Mouse (Mus musculus): ENCODE results near the gene Wdr81. TPM values are rescaled to one million over a fixed set of nuclear protein-coding genes. Genes with fewer than 3 reads are reported as not detected.

Gene Wdr81
- 7.4 and 7.6 TPM in 2 replicates for polyA plus RNA-seq (2015; fragmentation: Nextera tagmentation; extraction: Ambion mirVana)

- H3K4me2 ChIP-seq (ENCODE audit: low read length) = peak within 1 kb of the TSS; percentile 97
- peak; percentile 95 for ATAC-seq
- peaks cover 19% of the 10 kb centered on the region for H3K4me1 ChIP-seq (ENCODE audit: control insufficient read depth, insufficient read depth, low read length)
- H3K9me3 ChIP-seq (replicated peaks; ENCODE audit: control insufficient read depth, low read length, poor library complexity, severe bottlenecking) = no peaks in the 10 kb centered on the region
- peak within 1 kb of the TSS; percentile 81 for H3K4me3 ChIP-seq (ENCODE audit: low read depth, low read length)
- no peaks in the 10 kb centered on the region for H3K27me3 ChIP-seq (ENCODE audit: control insufficient read depth, insufficient read depth, low read depth, low read length)
- peaks cover 2% of the 10 kb centered on the region for H3K36me3 ChIP-seq (ENCODE audit: control insufficient read depth, insufficient read depth, low read length)
- H3K27ac ChIP-seq (ENCODE audit: low read length) = peak within 1 kb of the TSS; percentile 50
- WGBS = 2% methylated on average over 53 of the region's 56 CpGs
- H3K9ac ChIP-seq (ENCODE audit: low read depth, low read length) = peak within 1 kb of the TSS; percentile 82
Measured at GRCm38 (mm10) chr11:75453991-75454930, at the start of gene Wdr81. TSS of gene Wdr81 (minus strand) at chr11:75454717.

- no peak for ATAC-seq
- no peak overlapping the region for H3K4me3 ChIP-seq (ENCODE audit: low read depth, low read length)
- H3K4me1 ChIP-seq (ENCODE audit: control insufficient read depth, insufficient read depth, low read length) = no peaks in the 10 kb centered on the region
- no peak overlapping the region for H3K4me2 ChIP-seq (ENCODE audit: low read length)
- no peak overlapping the region for H3K9ac ChIP-seq (ENCODE audit: low read depth, low read length)
- H3K9me3 ChIP-seq (replicated peaks; ENCODE audit: control insufficient read depth, low read length, poor library complexity, severe bottlenecking) = no peaks in the 10 kb centered on the region
- no peaks in the 10 kb centered on the region for H3K27me3 ChIP-seq (ENCODE audit: control insufficient read depth, insufficient read depth, low read depth, low read length)
- H3K36me3 ChIP-seq (ENCODE audit: control insufficient read depth, insufficient read depth, low read length) = peaks cover 81% of the 10 kb centered on the region
- WGBS = 85% methylated on average over 1 of the region's 1 CpGs
- H3K27ac ChIP-seq (ENCODE audit: low read length) = no peak overlapping the region
Measured at GRCm38 (mm10) chr11:75498126-75498525, 43.6 kb upstream of the Wdr81 start.

GRCm38 (mm10) chr11:75494296-75495049 lies 40.0 kb upstream of the Wdr81 start:
- Histone ChIP-seq H3K36me3 (ENCODE audit: control insufficient read depth, insufficient read depth, low read length) (peaks cover 77% of the 10 kb centered on the region), H3K9me3 (replicated peaks; ENCODE audit: control insufficient read depth, low read length, poor library complexity, severe bottlenecking) (no peaks in the 10 kb centered on the region), H3K4me2 (ENCODE audit: low read length) (no peak overlapping the region), H3K27ac (ENCODE audit: low read length) (no peak overlapping the region), H3K27me3 (ENCODE audit: control insufficient read depth, insufficient read depth, low read depth, low read length) (no peaks in the 10 kb centered on the region), H3K4me3 (ENCODE audit: low read depth, low read length) (no peak overlapping the region), H3K9ac (ENCODE audit: low read depth, low read length) (no peak overlapping the region), H3K4me1 (ENCODE audit: control insufficient read depth, insufficient read depth, low read length) (no peaks in the 10 kb centered on the region)
- WGBS = 93% methylated on average over 10 of the region's 10 CpGs
- no peak for ATAC-seq

GRCm38 (mm10) chr11:75487496-75487895 lies 33.0 kb upstream of the Wdr81 start:
- 44% methylated on average over 6 of the region's 6 CpGs for WGBS
- no peak overlapping the region; the same call in 1 of the 2 replicates for H3K27ac ChIP-seq (ENCODE audit: low read length)
- peaks cover 24% of the 10 kb centered on the region for H3K36me3 ChIP-seq (ENCODE audit: control insufficient read depth, insufficient read depth, low read length)
- no peaks in the 10 kb centered on the region for H3K27me3 ChIP-seq (ENCODE audit: control insufficient read depth, insufficient read depth, low read depth, low read length)
- H3K4me3 ChIP-seq (ENCODE audit: low read depth, low read length) = peak overlapping the region; percentile 84
- H3K9ac ChIP-seq (ENCODE audit: low read depth, low read length) = peak overlapping the region; percentile 99
- H3K4me2 ChIP-seq (ENCODE audit: low read length) = peak overlapping the region; percentile 98
- peaks cover 15% of the 10 kb centered on the region for H3K4me1 ChIP-seq (ENCODE audit: control insufficient read depth, insufficient read depth, low read length)
- no peak for ATAC-seq
- H3K9me3 ChIP-seq (replicated peaks; ENCODE audit: control insufficient read depth, low read length, poor library complexity, severe bottlenecking) = no peaks in the 10 kb centered on the region

GRCm38 (mm10) chr11:75486601-75487285 lies 32.2 kb upstream of the Wdr81 start, which contains the start of gene Prpf8:
TSS of gene Prpf8 (plus strand) at chr11:75486816.
- H3K4me1 ChIP-seq (ENCODE audit: control insufficient read depth, insufficient read depth, low read length) = peaks cover 15% of the 10 kb centered on the region
- peak within 1 kb of the TSS; percentile 82 for H3K27ac ChIP-seq (ENCODE audit: low read length)
- no peaks in the 10 kb centered on the region for H3K9me3 ChIP-seq (replicated peaks; ENCODE audit: control insufficient read depth, low read length, poor library complexity, severe bottlenecking)
- H3K27me3 ChIP-seq (ENCODE audit: control insufficient read depth, insufficient read depth, low read depth, low read length) = no peaks in the 10 kb centered on the region
- peak within 1 kb of the TSS; percentile 84 for H3K4me3 ChIP-seq (ENCODE audit: low read depth, low read length)
- ATAC-seq = peak; percentile 99
- peaks cover 19% of the 10 kb centered on the region for H3K36me3 ChIP-seq (ENCODE audit: control insufficient read depth, insufficient read depth, low read length)
- peak within 1 kb of the TSS; percentile 99 for H3K9ac ChIP-seq (ENCODE audit: low read depth, low read length)
- H3K4me2 ChIP-seq (ENCODE audit: low read length) = peak within 1 kb of the TSS; percentile 98
- under 1% methylated on average over 52 of the region's 52 CpGs for WGBS

GRCm38 (mm10) chr11:75486192-75486591 lies 31.7 kb upstream of the Wdr81 start:
- H3K27me3 ChIP-seq (ENCODE audit: control insufficient read depth, insufficient read depth, low read depth, low read length) = no peaks in the 10 kb centered on the region
- H3K27ac ChIP-seq (ENCODE audit: low read length) = peak overlapping the region; percentile 49; the same call in 1 of the 2 replicates
- peaks cover 14% of the 10 kb centered on the region for H3K36me3 ChIP-seq (ENCODE audit: control insufficient read depth, insufficient read depth, low read length)
- H3K4me2 ChIP-seq (ENCODE audit: low read length) = peak overlapping the region; percentile 40
- H3K9me3 ChIP-seq (replicated peaks; ENCODE audit: control insufficient read depth, low read length, poor library complexity, severe bottlenecking) = no peaks in the 10 kb centered on the region
- peak overlapping the region; percentile 84 for H3K4me3 ChIP-seq (ENCODE audit: low read depth, low read length)
- peak; percentile 46 for ATAC-seq
- H3K4me1 ChIP-seq (ENCODE audit: control insufficient read depth, insufficient read depth, low read length) = peaks cover 15% of the 10 kb centered on the region
- H3K9ac ChIP-seq (ENCODE audit: low read depth, low read length) = no peak overlapping the region
- 23% methylated on average over 3 of the region's 3 CpGs for WGBS

GRCm38 (mm10) chr11:75473376-75473775 lies 18.9 kb upstream of the Wdr81 start:
- no peak overlapping the region for H3K4me2 ChIP-seq (ENCODE audit: low read length)
- no peaks in the 10 kb centered on the region for H3K27me3 ChIP-seq (ENCODE audit: control insufficient read depth, insufficient read depth, low read depth, low read length)
- no peak for ATAC-seq
- H3K4me1 ChIP-seq (ENCODE audit: control insufficient read depth, insufficient read depth, low read length) = no peaks in the 10 kb centered on the region
- no peaks in the 10 kb centered on the region for H3K36me3 ChIP-seq (ENCODE audit: control insufficient read depth, insufficient read depth, low read length)
- H3K9ac ChIP-seq (ENCODE audit: low read depth, low read length) = no peak overlapping the region
- WGBS = 55% methylated on average over 7 of the region's 7 CpGs
- H3K9me3 ChIP-seq (replicated peaks; ENCODE audit: control insufficient read depth, low read length, poor library complexity, severe bottlenecking) = no peaks in the 10 kb centered on the region
- no peak overlapping the region for H3K4me3 ChIP-seq (ENCODE audit: low read depth, low read length)
- H3K27ac ChIP-seq (ENCODE audit: low read length) = no peak overlapping the region

- no peaks in the 10 kb centered on the region for H3K9me3 ChIP-seq (replicated peaks; ENCODE audit: control insufficient read depth, low read length, poor library complexity, severe bottlenecking)
- H3K4me3 ChIP-seq (ENCODE audit: low read depth, low read length) = no peak overlapping the region
- H3K4me2 ChIP-seq (ENCODE audit: low read length) = no peak overlapping the region
- H3K27me3 ChIP-seq (ENCODE audit: control insufficient read depth, insufficient read depth, low read depth, low read length) = peaks cover 3% of the 10 kb centered on the region
- no peak overlapping the region for H3K9ac ChIP-seq (ENCODE audit: low read depth, low read length)
- no peak for ATAC-seq
- WGBS = 86% methylated on average over 11 of the region's 11 CpGs
- H3K36me3 ChIP-seq (ENCODE audit: control insufficient read depth, insufficient read depth, low read length) = no peaks in the 10 kb centered on the region
- no peak overlapping the region for H3K27ac ChIP-seq (ENCODE audit: low read length)
- peaks cover 4% of the 10 kb centered on the region; the same call in 1 of the 2 replicates for H3K4me1 ChIP-seq (ENCODE audit: control insufficient read depth, insufficient read depth, low read length)
Measured at GRCm38 (mm10) chr11:75472469-75473081, 18.1 kb upstream of the Wdr81 start.

All from midbrain, embryonic 16.5 days (tissue).